22 mouse cellular contexts compared by ENCODE assay signal in the genomic region with DNA sequence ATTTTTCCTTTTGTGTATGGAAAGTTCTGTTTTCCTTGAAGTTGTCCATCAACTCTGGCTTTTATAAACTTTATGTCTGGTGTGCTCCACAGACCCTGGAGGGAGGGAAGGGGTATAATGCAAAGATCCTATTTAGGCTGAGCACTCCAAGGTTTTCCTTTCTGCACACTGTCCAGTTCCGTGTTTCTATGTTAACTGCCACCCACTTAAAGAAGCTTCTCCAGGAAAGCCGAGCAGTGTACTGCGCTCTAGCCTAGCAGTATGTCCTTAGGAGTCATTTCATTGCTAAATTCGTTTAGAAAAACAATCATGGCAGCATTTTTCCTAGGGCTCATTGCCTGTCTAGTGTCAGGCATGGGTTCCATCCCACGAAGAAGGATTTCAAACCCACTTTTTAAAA.
"Had no signal": no experiment of that assay in that cellular context is flagged by ENCODE, and none has a peak within 500 bp of the region (broad histone marks: within the 10 kb centered on the region; RNA-seq: fewer than 3 reads in every experiment).

No protein-coding gene starts in this region.

- DNase-seq: heart, postnatal 10 days; heart, postnatal 14 days; heart, postnatal 36 days; heart, postnatal 4 days; kidney, adult 11 months; kidney, adult 18-20 months; kidney, adult 2 months; kidney, adult 8-10 months; kidney, adult 9 months; kidney, postnatal 10 days; kidney, postnatal 14 days; kidney, postnatal 25 days; kidney, postnatal 36 days; kidney, postnatal 4 days; layer of hippocampus, adult 9-11 months; layer of hippocampus, postnatal 36 days had no signal

- ATAC-seq: hindbrain, embryonic 16.5 days; hindbrain, postnatal 0 days; inflammation-experienced regulatory T-cells, adult 6 months; intestine, embryonic 15.5 days; intestine, embryonic 16.5 days; intestine, postnatal 0 days had no signal
